Mouse (Mus musculus) liver, embryonic 18 days (tissue): ENCODE results near the gene Stpg1. TPM values are rescaled to one million over a fixed set of nuclear protein-coding genes. Genes with fewer than 3 reads are reported as not detected.

Experiments
- polyA plus RNA-seq: library from polyadenylated mRNA; depleted of rRNA; stranded (reverse); fragments of >200 nt; gene quantifications from 2 replicates; pipeline ENCODE4 v1.2.3, GENCODE M21; 2012; rRNA removed

The Stpg1 gene
- 0.01 TPM in 1 of 2 replicates, not detected in the other for polyA plus RNA-seq

DNA sequence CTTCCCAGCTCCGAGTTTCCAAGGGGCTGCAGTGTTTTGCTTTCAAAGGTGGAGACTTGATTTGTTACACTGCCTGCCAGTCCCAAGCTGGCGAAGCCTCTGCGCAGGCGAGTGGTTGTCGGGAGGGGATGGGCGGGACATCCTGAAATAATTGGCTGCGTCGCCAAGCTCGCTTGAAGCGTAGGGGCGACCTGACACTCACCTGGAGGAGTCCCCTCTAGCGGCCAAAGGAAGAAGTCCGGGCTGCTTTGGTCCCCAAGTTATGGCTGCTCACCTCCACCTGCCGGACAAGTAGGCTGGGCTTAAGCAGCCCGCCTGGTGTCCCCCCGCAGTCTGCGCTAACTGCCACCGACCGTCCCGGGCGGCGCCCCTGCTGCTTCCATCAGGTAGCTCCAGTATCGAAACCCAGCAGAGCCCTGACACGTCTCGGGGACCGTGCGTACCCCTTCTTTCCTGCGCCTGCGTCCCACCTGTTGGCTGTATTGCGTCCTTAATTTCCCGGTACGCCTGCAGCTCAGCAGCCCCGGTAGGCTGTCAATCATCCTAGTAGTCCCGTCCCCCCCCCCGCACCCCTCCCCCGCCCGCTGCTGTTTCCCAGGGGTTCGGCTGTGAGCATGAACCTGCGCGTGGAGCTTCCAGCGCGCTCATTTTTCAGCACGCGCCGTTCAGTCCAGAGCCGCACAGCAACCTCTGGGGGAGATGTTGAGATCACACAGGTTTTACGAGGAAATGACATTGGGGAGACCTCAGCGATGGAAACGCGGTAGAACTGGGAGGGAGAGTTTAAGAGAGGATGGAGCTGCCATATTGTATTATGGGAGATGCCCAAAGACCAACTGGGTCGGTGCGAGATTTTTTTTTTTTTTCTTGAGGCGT is at the start of gene Stpg1, which contains the start of gene Nipal3:
Gene Stpg1, plus strand, starts transcription at position 270 of the 876 bp plus-strand sequence.
Gene Nipal3, minus strand, starts transcription at position 518 of the 876 bp plus-strand sequence.

GRCm38 (mm10) chr4:135573251-135573808 is 78.7 kb downstream of the Stpg1 start, which contains the start of gene Grhl3:
Grhl3 (minus strand) TSS chr4:135573630.

Other genes with a start within 250 kb of the Stpg1 start
- gene Clic4, start 222.0 kb upstream of the Stpg1 start, polyA plus RNA-seq, result 29.7 and 33.7 TPM in 2 replicates
- 22.8 and 31.0 TPM in 2 replicates for gene Srrm1, start 141.5 kb upstream of the Stpg1 start, polyA plus RNA-seq
- 0.02 and 0.13 TPM in 2 replicates for gene Ncmap, start 96.6 kb upstream of the Stpg1 start, polyA plus RNA-seq
- 2.4 and 2.5 TPM in 2 replicates for gene Rcan3, start 60.9 kb upstream of the Stpg1 start, polyA plus RNA-seq
- 2.3 and 2.8 TPM in 2 replicates for gene Nipal3, start 248 bp downstream of the Stpg1 start, polyA plus RNA-seq
- 0.37 and 0.45 TPM in 2 replicates for gene Grhl3, start 78.8 kb downstream of the Stpg1 start, polyA plus RNA-seq
- gene Ifnlr1, start 191.5 kb downstream of the Stpg1 start, polyA plus RNA-seq, result 1.3 and 1.6 TPM in 2 replicates
- gene Il22ra1, start 233.4 kb downstream of the Stpg1 start, polyA plus RNA-seq, result 1.4 and 1.7 TPM in 2 replicates